Mouse (Mus musculus) megakaryocyte, adult 5-6 weeks (primary cell): ENCODE measurements around the gene Tut7. TPM values are rescaled to one million over a fixed set of nuclear protein-coding genes. Genes with fewer than 3 reads are reported as not detected.

Experiments used
- total RNA-seq, 2 experiments: library from RNA; stranded (forward) in 1 of 2; stranded (reverse) in 1 of 2; fragments of 153-499, 151-499 nt in 1 of 2; fragments of 221-1000, 200-1000 nt in 1 of 2; gene quantifications; 2 replicates each; pipeline versions ENCODE4 v1.2.3 to v1.2.4; 2015 to 2017

Gene Tut7
- total RNA-seq, 2 experiments from 2014 or later: 95.1 to 177 TPM

Other genes with a start within 250 kb of the Tut7 start
- gene Agtpbp1, start 237.9 kb downstream of the Tut7 start, total RNA-seq (2015): 64.5 and 71.4 TPM in 2 replicates
- 73.0 and 106 TPM in 2 replicates for gene Agtpbp1, start 237.9 kb downstream of the Tut7 start, total RNA-seq (2017)
- gene Naa35, start 237.9 kb downstream of the Tut7 start, total RNA-seq (2015): 76.1 and 76.4 TPM in 2 replicates
- gene Naa35, start 237.9 kb downstream of the Tut7 start, total RNA-seq (2017): 30.4 and 53.1 TPM in 2 replicates
- gene Golm1, start 147.3 kb downstream of the Tut7 start, total RNA-seq (2015): 17.0 and 24.1 TPM in 2 replicates
- 30.2 and 42.0 TPM in 2 replicates for gene Golm1, start 147.3 kb downstream of the Tut7 start, total RNA-seq (2017)
- not detected in 2 replicates for gene 4921517D22Rik, start 129.0 kb downstream of the Tut7 start, total RNA-seq (2015)
- gene 4921517D22Rik, start 129.0 kb downstream of the Tut7 start, total RNA-seq (2017): not detected in 2 replicates
- 0.04 and 0.78 TPM in 2 replicates for gene Spata31d1a, start 112.8 kb downstream of the Tut7 start, total RNA-seq (2015)
- gene Spata31d1a, start 112.8 kb downstream of the Tut7 start, total RNA-seq (2017): not detected in 2 replicates
- gene Spata31d1b, start 110.9 kb downstream of the Tut7 start, total RNA-seq (2015): not detected in 2 replicates
- not detected in 2 replicates for gene Spata31d1b, start 110.9 kb downstream of the Tut7 start, total RNA-seq (2017)
- gene Spata31d1d, start 91.4 kb downstream of the Tut7 start, total RNA-seq (2015): not detected in 2 replicates
- gene Spata31d1d, start 91.4 kb downstream of the Tut7 start, total RNA-seq (2017): not detected in 2 replicates
- not detected in 2 replicates for gene 1700014D04Rik, start 76.4 kb downstream of the Tut7 start, total RNA-seq (2015)
- 0.04 TPM in 1 of 2 replicates, not detected in the other for gene 1700014D04Rik, start 76.4 kb downstream of the Tut7 start, total RNA-seq (2017)
- 39.7 and 41.7 TPM in 2 replicates for gene Isca1, start 53.3 kb downstream of the Tut7 start, total RNA-seq (2015)
- 19.2 and 21.3 TPM in 2 replicates for gene Isca1, start 53.3 kb downstream of the Tut7 start, total RNA-seq (2017)
- not detected in 2 replicates for gene Gm49354, start 40.9 kb downstream of the Tut7 start, total RNA-seq (2015)
- gene Gm49354, start 40.9 kb downstream of the Tut7 start, total RNA-seq (2017): not detected in 2 replicates